Mouse (Mus musculus) c-Kit-negative CD71-positive TER-119-positive erythroid progenitor cells, embryonic 14.5 days (primary cell): ENCODE results near the gene Ftsj3.
"Not testable (repeated sequence)": the region's sequence is repeated elsewhere in the genome, so short reads cannot be mapped to it uniquely, and the experiment has no call there.

ENCODE experiments used
- DNase-seq: peaks from one replicate; pipeline ENCODE4 v3.0.0-alpha.2; 2013; ENCODE audit warnings: low read depth, low spot score

Gene Ftsj3

GRCm38 (mm10) chr11:106201337-106202122, 54.3 kb downstream of the Ftsj3 start:
- DNase-seq: no peak

GRCm38 (mm10) chr11:106200756-106201155, 55.1 kb downstream of the Ftsj3 start:
- no peak for DNase-seq

- not testable (repeated sequence) for DNase-seq
Measured at GRCm38 (mm10) chr11:106199997-106200396, 55.9 kb downstream of the Ftsj3 start.
